Mouse (Mus musculus) liver, embryonic 16.5 days (tissue): ENCODE measurements around the gene Inca1. TPM values are rescaled to one million over a fixed set of nuclear protein-coding genes. Genes with fewer than 3 reads are reported as not detected.

ENCODE experiments used
- ATAC-seq: fragments of 200-750 bp; cut with Nextera tagmentation; 2 replicates; pipeline ENCODE4 v1.8.0; 2017; ENCODE audit warnings: low read depth, mild to moderate bottlenecking, moderate number of reproducible peaks, moderate library complexity
- H3K27ac ChIP-seq: fragments of 300-500 bp; sonication (generic); 2 replicates; pipeline ENCODE4 v1.5.1; 2014; ENCODE audit warnings: mild to moderate bottlenecking, low read length
- H3K27me3 ChIP-seq: fragments of 300-500 bp; sonication (generic); 2 replicates; pipeline ENCODE4 v1.6.1; 2014; ENCODE audit warnings: low read depth, low read length, mixed read lengths; ENCODE audit not compliant: control insufficient read depth, insufficient read depth
- H3K36me3 ChIP-seq: fragments of 300-500 bp; sonication (generic); 2 replicates; pipeline ENCODE4 v1.6.1; 2014; ENCODE audit warnings: mild to moderate bottlenecking; ENCODE audit not compliant: control insufficient read depth, insufficient read depth
- H3K4me1 ChIP-seq: fragments of 300-500 bp; sonication (generic); 2 replicates; pipeline ENCODE4 v1.6.1; 2014; ENCODE audit warnings: low read depth, low read length, mixed read lengths; ENCODE audit not compliant: control insufficient read depth
- H3K4me2 ChIP-seq: fragments of 300-500 bp; sonication (generic); 2 replicates; pipeline ENCODE4 v1.6.1; 2014; ENCODE audit warnings: low read depth, low read length, mixed read lengths
- H3K4me3 ChIP-seq: fragments of 300-500 bp; sonication (generic); 2 replicates; pipeline ENCODE4 v1.5.1; 2014; ENCODE audit warnings: low read depth, mild to moderate bottlenecking, low read length
- H3K9ac ChIP-seq: fragments of 300-500 bp; sonication (generic); 2 replicates; pipeline ENCODE4 v1.6.1; 2014; ENCODE audit warnings: low read depth, low read length
- H3K9me3 ChIP-seq: fragments of 300-500 bp; sonication (generic); replicated peaks from 2 replicates; pipeline ENCODE4 v1.6.1; 2016; ENCODE audit warnings: low read length; ENCODE audit not compliant: control insufficient read depth
- WGBS: fragments of 180-500 bp; shearing (Covaris S2); extraction: QIAGEN DNeasy Blood & Tissue Kit; methylation state at CpG from one replicate; pipeline ENCODE4 v1.1.7; 2014; ENCODE audit not compliant: insufficient replicate concordance; 5-methylcytosine and 5-hydroxymethylcytosine counted together
- polyA plus RNA-seq: library from polyadenylated mRNA; unstranded; fragments of >200 nt; fragmentation: Nextera tagmentation; extraction: Ambion mirVana; gene quantifications from 2 replicates; pipeline ENCODE4 v1.2.1, GENCODE M21; 2015

Gene Inca1
- polyA plus RNA-seq, 1 experiment from 2014 or later = 1.1 TPM

- H3K9ac ChIP-seq = peak within 1 kb of the TSS; percentile 84
- H3K27ac ChIP-seq = peak within 1 kb of the TSS; percentile 98
- no peaks in the 10 kb centered on the region for H3K9me3 ChIP-seq
- H3K4me1 ChIP-seq = peaks cover 27% of the 10 kb centered on the region
- no peaks in the 10 kb centered on the region for H3K27me3 ChIP-seq
- peak within 1 kb of the TSS; percentile 98 for H3K4me2 ChIP-seq
- WGBS = under 1% methylated on average over 44 of the region's 44 CpGs
- peaks cover 10% of the 10 kb centered on the region for H3K36me3 ChIP-seq
- peak within 1 kb of the TSS; percentile 81 for H3K4me3 ChIP-seq
- ATAC-seq = peak; percentile 91
Measured at GRCm38 (mm10) chr11:70668771-70669505, 31.0 kb downstream of the Inca1 start, which contains the start of gene Spag7. Spag7 (minus strand) TSS chr11:70669416.

GRCm38 (mm10) chr11:70668335-70668770, 31.6 kb downstream of the Inca1 start:
- H3K27me3 ChIP-seq = no peaks in the 10 kb centered on the region
- H3K4me3 ChIP-seq = peak overlapping the region; percentile 81
- H3K4me2 ChIP-seq = peak overlapping the region; percentile 98
- WGBS = under 1% methylated on average over 15 of the region's 15 CpGs
- H3K9ac ChIP-seq = peak overlapping the region; percentile 57
- H3K4me1 ChIP-seq = peaks cover 27% of the 10 kb centered on the region
- H3K36me3 ChIP-seq = peaks cover 14% of the 10 kb centered on the region
- no peaks in the 10 kb centered on the region for H3K9me3 ChIP-seq
- H3K27ac ChIP-seq = peak overlapping the region; percentile 95
- peak; percentile 49 for ATAC-seq

- Histone ChIP-seq H3K9ac (peak overlapping the region; percentile 57), H3K27ac (peak overlapping the region; percentile 95), H3K4me3 (peak overlapping the region; percentile 81), H3K9me3 (no peaks in the 10 kb centered on the region), H3K4me2 (peak overlapping the region; percentile 98), H3K4me1 (peaks cover 27% of the 10 kb centered on the region), H3K36me3 (peaks cover 20% of the 10 kb centered on the region), H3K27me3 (no peaks in the 10 kb centered on the region)
- no peak for ATAC-seq
- 63% methylated on average over 14 of the region's 14 CpGs for WGBS
Measured at GRCm38 (mm10) chr11:70667271-70668150, 32.4 kb downstream of the Inca1 start.

GRCm38 (mm10) chr11:70666687-70667086, 33.3 kb downstream of the Inca1 start:
- 80% methylated on average over 8 of the region's 8 CpGs for WGBS
- Histone ChIP-seq H3K9ac (no peak overlapping the region), H3K36me3 (peaks cover 24% of the 10 kb centered on the region), H3K27ac (no peak overlapping the region), H3K9me3 (no peaks in the 10 kb centered on the region), H3K4me2 (0 out of 2 replicates have a peak overlapping the region, but pooled peaks have one; percentile 98), H3K4me1 (peaks cover 22% of the 10 kb centered on the region), H3K4me3 (no peak overlapping the region), H3K27me3 (no peaks in the 10 kb centered on the region)
- ATAC-seq = no peak

- Histone ChIP-seq H3K4me3 (no peak overlapping the region), H3K9me3 (no peaks in the 10 kb centered on the region), H3K4me1 (peaks cover 13% of the 10 kb centered on the region), H3K27ac (no peak overlapping the region), H3K9ac (no peak overlapping the region), H3K27me3 (no peaks in the 10 kb centered on the region), H3K4me2 (no peak overlapping the region), H3K36me3 (peaks cover 24% of the 10 kb centered on the region)
- 83% methylated on average over 9 of the region's 9 CpGs for WGBS
- no peak for ATAC-seq
Measured at GRCm38 (mm10) chr11:70664741-70665140, 35.2 kb downstream of the Inca1 start.

- Histone ChIP-seq H3K4me3 (no peak overlapping the region), H3K4me2 (no peak overlapping the region), H3K9ac (no peak overlapping the region), H3K36me3 (peaks cover 24% of the 10 kb centered on the region), H3K4me1 (peaks cover 13% of the 10 kb centered on the region), H3K9me3 (no peaks in the 10 kb centered on the region), H3K27me3 (no peaks in the 10 kb centered on the region), H3K27ac (no peak overlapping the region)
- 81% methylated on average over 6 of the region's 6 CpGs for WGBS
- ATAC-seq = no peak
Measured at GRCm38 (mm10) chr11:70663957-70664356, 36.0 kb downstream of the Inca1 start.

- H3K4me2 ChIP-seq = no peak overlapping the region
Measured at GRCm38 (mm10) chr11:70663101-70663500, 36.9 kb downstream of the Inca1 start.

GRCm38 (mm10) chr11:70660571-70660970, 39.4 kb downstream of the Inca1 start:
- peaks cover 2% of the 10 kb centered on the region; the same call in 1 of the 2 replicates for H3K27me3 ChIP-seq
- H3K4me3 ChIP-seq = no peak overlapping the region
- H3K4me2 ChIP-seq = no peak overlapping the region
- H3K27ac ChIP-seq = no peak overlapping the region
- no peak for ATAC-seq
- H3K36me3 ChIP-seq = peaks cover 24% of the 10 kb centered on the region
- H3K4me1 ChIP-seq = peaks cover 14% of the 10 kb centered on the region
- no peak overlapping the region for H3K9ac ChIP-seq
- no peaks in the 10 kb centered on the region for H3K9me3 ChIP-seq
- 77% methylated on average over 8 of the region's 8 CpGs for WGBS

More at GRCm38 (mm10) chr11:70663101-70663500, 36.9 kb downstream of the Inca1 start:
- no peaks in the 10 kb centered on the region for H3K9me3 ChIP-seq
- H3K27ac ChIP-seq = no peak overlapping the region
- ATAC-seq = no peak
- peaks cover 10% of the 10 kb centered on the region for H3K4me1 ChIP-seq
- no peaks in the 10 kb centered on the region for H3K27me3 ChIP-seq
- 83% methylated on average over 8 of the region's 8 CpGs for WGBS
- H3K9ac ChIP-seq = no peak overlapping the region
- H3K36me3 ChIP-seq = peaks cover 24% of the 10 kb centered on the region
- no peak overlapping the region for H3K4me3 ChIP-seq
